Mouse (Mus musculus): ENCODE data around the gene Fgfr2.

DNA sequence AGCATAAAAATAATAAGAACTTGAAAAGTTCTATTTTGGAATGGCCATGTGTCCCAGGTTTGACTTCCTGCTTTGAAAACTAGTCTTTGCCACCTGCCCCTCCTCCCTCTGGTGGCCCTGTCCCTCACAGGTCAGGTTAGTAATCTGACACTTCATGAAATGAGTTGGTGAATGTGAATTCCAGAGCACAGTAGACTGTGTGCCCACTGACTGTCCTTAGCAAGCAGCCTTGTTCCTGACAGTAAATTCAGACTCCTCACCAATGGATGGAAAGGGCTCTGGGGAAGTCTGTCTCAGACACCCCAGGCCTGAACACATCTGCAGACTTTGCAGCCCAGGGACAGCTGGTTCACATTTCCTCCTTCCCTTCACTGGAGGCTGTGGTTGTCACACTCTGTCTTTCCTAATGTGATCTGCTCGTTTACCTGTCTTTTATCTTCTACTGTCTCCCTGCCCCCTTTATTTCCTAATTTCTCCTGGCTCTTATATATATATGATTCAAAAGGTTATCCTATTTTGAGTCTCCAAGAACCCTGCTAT is 919.0 kb downstream of the Fgfr2 start:
- no peak for TF ChIP-seq TCF12 (IDR thresholded peaks at IDR 0.05; ENCODE audit: insufficient read depth, poor library complexity, severe bottlenecking)
- no peak for TF ChIP-seq POLR2A (IDR thresholded peaks at IDR 0.05; ENCODE audit: insufficient read length, low read depth)
